Mouse (Mus musculus): Measurements from ENCODE around the gene Gmcl1. TPM values are rescaled to one million over a fixed set of nuclear protein-coding genes. Genes with fewer than 3 reads are reported as not detected.

Gene Gmcl1
- total RNA-seq, 1 experiment from 2014 or later: 33.4 TPM

- peak; percentile 51; the same call in 1 of the 2 replicates for ATAC-seq (ENCODE audit: extremely low read depth, insufficient number of reproducible peaks, low FRiP score, poor library complexity, severe bottlenecking)
These were observed 14.0 kb upstream of the Gmcl1 start for GRCm38 (mm10) chr6:86747171-86747570.

GRCm38 (mm10) chr6:86740652-86741051, 7.5 kb upstream of the Gmcl1 start:
- ATAC-seq (ENCODE audit: extremely low read depth, insufficient number of reproducible peaks, low FRiP score, poor library complexity, severe bottlenecking): no peak

- no peak for ATAC-seq (ENCODE audit: extremely low read depth, insufficient number of reproducible peaks, low FRiP score, poor library complexity, severe bottlenecking)
These were observed 3.6 kb upstream of the Gmcl1 start for GRCm38 (mm10) chr6:86736830-86737229.

- ATAC-seq (ENCODE audit: extremely low read depth, insufficient number of reproducible peaks, low FRiP score, poor library complexity, severe bottlenecking): no peak
These were observed 3.1 kb upstream of the Gmcl1 start for GRCm38 (mm10) chr6:86736313-86736712.

- peak; percentile 30; the same call in 1 of the 2 replicates for ATAC-seq (ENCODE audit: extremely low read depth, insufficient number of reproducible peaks, low FRiP score, poor library complexity, severe bottlenecking)
These were observed 658 bp downstream of the Gmcl1 start for GRCm38 (mm10) chr6:86732276-86733173.

GRCm38 (mm10) chr6:86728711-86729110, 4.5 kb downstream of the Gmcl1 start:
- ATAC-seq (ENCODE audit: extremely low read depth, insufficient number of reproducible peaks, low FRiP score, poor library complexity, severe bottlenecking): no peak

- ATAC-seq (ENCODE audit: extremely low read depth, insufficient number of reproducible peaks, low FRiP score, poor library complexity, severe bottlenecking): no peak
These were observed 11.2 kb downstream of the Gmcl1 start for GRCm38 (mm10) chr6:86721977-86722376.

GRCm38 (mm10) chr6:86708072-86708774, 25.0 kb downstream of the Gmcl1 start:
- no peak for ATAC-seq (ENCODE audit: extremely low read depth, insufficient number of reproducible peaks, low FRiP score, poor library complexity, severe bottlenecking)

GRCm38 (mm10) chr6:86702577-86702976, 30.6 kb downstream of the Gmcl1 start:
- ATAC-seq (ENCODE audit: extremely low read depth, insufficient number of reproducible peaks, low FRiP score, poor library complexity, severe bottlenecking): no peak

GRCm38 (mm10) chr6:86697903-86698302, 35.3 kb downstream of the Gmcl1 start:
- ATAC-seq (ENCODE audit: extremely low read depth, insufficient number of reproducible peaks, low FRiP score, poor library complexity, severe bottlenecking): no peak

- no peak for ATAC-seq (ENCODE audit: extremely low read depth, insufficient number of reproducible peaks, low FRiP score, poor library complexity, severe bottlenecking)
These were observed 37.0 kb downstream of the Gmcl1 start for GRCm38 (mm10) chr6:86696213-86696612.

- ATAC-seq (ENCODE audit: extremely low read depth, insufficient number of reproducible peaks, low FRiP score, poor library complexity, severe bottlenecking): peak; percentile 80
These were observed 38.7 kb downstream of the Gmcl1 start for GRCm38 (mm10) chr6:86694465-86694864.

- no peak for ATAC-seq (ENCODE audit: extremely low read depth, insufficient number of reproducible peaks, low FRiP score, poor library complexity, severe bottlenecking)
These were observed 43.5 kb downstream of the Gmcl1 start for GRCm38 (mm10) chr6:86689671-86690070.

- ATAC-seq (ENCODE audit: extremely low read depth, insufficient number of reproducible peaks, low FRiP score, poor library complexity, severe bottlenecking): no peak
These were observed 46.2 kb downstream of the Gmcl1 start for GRCm38 (mm10) chr6:86686971-86687370.

- no peak for ATAC-seq (ENCODE audit: extremely low read depth, insufficient number of reproducible peaks, low FRiP score, poor library complexity, severe bottlenecking)
These were observed 48.5 kb downstream of the Gmcl1 start for GRCm38 (mm10) chr6:86684655-86685011.

- ATAC-seq (ENCODE audit: extremely low read depth, insufficient number of reproducible peaks, low FRiP score, poor library complexity, severe bottlenecking): peak; percentile 94
These were observed 49.1 kb downstream of the Gmcl1 start, which contains the start of gene Snrnp27 for GRCm38 (mm10) chr6:86683872-86684654. TSS of gene Snrnp27 (minus strand) at chr6:86684522.

GRCm38 (mm10) chr6:86681289-86681688, 51.9 kb downstream of the Gmcl1 start:
- no peak for ATAC-seq (ENCODE audit: extremely low read depth, insufficient number of reproducible peaks, low FRiP score, poor library complexity, severe bottlenecking)

- no peak for ATAC-seq (ENCODE audit: extremely low read depth, insufficient number of reproducible peaks, low FRiP score, poor library complexity, severe bottlenecking)
These were observed 54.8 kb downstream of the Gmcl1 start for GRCm38 (mm10) chr6:86678341-86678740.

GRCm38 (mm10) chr6:86670873-86671272, 62.3 kb downstream of the Gmcl1 start:
- ATAC-seq (ENCODE audit: extremely low read depth, insufficient number of reproducible peaks, low FRiP score, poor library complexity, severe bottlenecking): peak; percentile 39; the same call in 1 of the 2 replicates
